Mouse (Mus musculus) stomach, embryonic 16.5 days (tissue): Measurements from ENCODE around the gene Ranbp3l. TPM values are rescaled to one million over a fixed set of nuclear protein-coding genes. Genes with fewer than 3 reads are reported as not detected.
A peak's percentile ranks its signal among the peaks of the same experiment; 100 is the strongest.

Experiments
- ATAC-seq: fragments of 200-750 bp; cut with Nextera tagmentation; 2 replicates; pipeline ENCODE4 v1.8.0; 2017; ENCODE audit warnings: moderate number of reproducible peaks, moderate TSS enrichment; ENCODE audit not compliant: insufficient read depth, low FRiP score
- H3K27ac ChIP-seq: fragments of 300-500 bp; sonication (generic); 2 replicates; pipeline ENCODE4 v1.5.1; 2014; ENCODE audit warnings: low read length
- H3K27me3 ChIP-seq: fragments of 300-500 bp; sonication (generic); 2 replicates; pipeline ENCODE4 v1.6.1; 2014; ENCODE audit warnings: low read length, control low read depth, mixed read lengths; ENCODE audit not compliant: control insufficient read depth, insufficient read depth
- H3K36me3 ChIP-seq: fragments of 300-500 bp; sonication (generic); 2 replicates; pipeline ENCODE4 v1.6.1; 2014; ENCODE audit warnings: low read length; ENCODE audit not compliant: control insufficient read depth, insufficient read depth
- H3K4me1 ChIP-seq: fragments of 300-500 bp; sonication (generic); 2 replicates; pipeline ENCODE4 v1.6.1; 2014; ENCODE audit warnings: low read length, control low read depth, mixed read lengths; ENCODE audit not compliant: control insufficient read depth, insufficient read depth
- H3K4me2 ChIP-seq: fragments of 300-500 bp; sonication (generic); 2 replicates; pipeline ENCODE4 v1.6.1; 2014; ENCODE audit warnings: low read depth, low read length, mixed read lengths
- H3K4me3 ChIP-seq: fragments of 300-500 bp; sonication (generic); replicated peaks from 2 replicates; pipeline ENCODE4 v1.5.1; 2014; ENCODE audit warnings: mild to moderate bottlenecking, low read length
- H3K9ac ChIP-seq: fragments of 300-500 bp; sonication (generic); 2 replicates; pipeline ENCODE4 v1.6.1; 2014; ENCODE audit warnings: low read length
- H3K9me3 ChIP-seq: fragments of 300-500 bp; sonication (generic); replicated peaks from 2 replicates; pipeline ENCODE4 v1.6.1; 2016; ENCODE audit warnings: low read length, control low read depth; ENCODE audit not compliant: control insufficient read depth
- WGBS: fragments of 180-500 bp; shearing (Covaris S2); extraction: QIAGEN DNeasy Blood & Tissue Kit; methylation state at CpG from one replicate; pipeline ENCODE4 v1.1.7; 2014; 5-methylcytosine and 5-hydroxymethylcytosine counted together
- polyA plus RNA-seq: library from polyadenylated mRNA; unstranded; fragments of >200 nt; fragmentation: Nextera tagmentation; extraction: Ambion mirVana; gene quantifications from 2 replicates; pipeline ENCODE4 v1.2.1, GENCODE M21; 2015

The Ranbp3l gene
- polyA plus RNA-seq, 1 experiment from 2014 or later: 0.75 TPM

DNA sequence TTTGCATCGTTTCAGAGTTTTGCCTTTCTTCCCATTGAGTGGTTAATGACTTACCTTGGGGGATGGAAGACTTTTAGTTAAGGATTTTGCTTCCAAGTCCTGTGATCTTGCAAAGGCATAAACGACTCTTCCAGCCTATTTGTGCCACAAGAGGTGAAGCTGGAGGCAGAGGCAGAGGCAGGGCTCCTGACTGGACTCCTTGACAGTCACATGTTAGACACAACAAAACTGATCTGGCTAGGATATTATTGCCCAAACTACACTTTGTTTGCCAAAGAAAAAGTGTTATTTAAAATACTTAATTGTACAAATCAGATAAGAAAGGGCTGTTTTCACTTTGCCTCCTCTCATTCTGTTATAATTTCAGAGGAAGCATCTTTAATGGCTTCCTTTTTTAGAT is 106.4 kb downstream of the Ranbp3l start:
- WGBS: 11% methylated on average over 2 of the region's 2 CpGs
- no peak overlapping the region for H3K9ac ChIP-seq
- H3K9me3 ChIP-seq: no peaks in the 10 kb centered on the region
- no peaks in the 10 kb centered on the region for H3K36me3 ChIP-seq
- H3K4me2 ChIP-seq: no peak overlapping the region; the same call in 1 of the 2 replicates
- ATAC-seq: no peak
- no peaks in the 10 kb centered on the region for H3K27me3 ChIP-seq
- H3K4me3 ChIP-seq: peak overlapping the region; percentile 92; the same call in 1 of the 2 replicates
- H3K4me1 ChIP-seq: peaks cover 46% of the 10 kb centered on the region
- no peak overlapping the region for H3K27ac ChIP-seq

DNA sequence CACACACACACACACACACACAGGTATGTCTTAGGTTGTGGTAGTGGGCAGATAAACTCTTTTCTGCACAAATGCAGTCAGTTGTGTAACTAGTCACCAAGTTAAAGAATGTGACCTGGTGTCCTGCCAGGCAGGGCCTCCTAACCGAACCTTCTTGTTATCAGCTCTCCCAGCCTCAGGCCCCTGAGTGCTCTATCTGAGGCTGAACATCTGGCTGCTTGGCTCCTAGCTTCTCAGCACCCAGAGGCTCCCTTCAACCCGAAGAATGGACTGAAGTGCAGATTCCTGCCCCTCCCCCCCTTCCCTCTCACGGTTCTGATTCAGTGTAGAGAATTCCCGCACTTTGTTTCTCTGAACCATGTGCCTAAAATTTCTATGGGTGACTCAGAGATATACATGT is 106.9 kb downstream of the Ranbp3l start:
- H3K27ac ChIP-seq: no peak overlapping the region; the same call in 1 of the 2 replicates
- WGBS: 9% methylated on average over 4 of the region's 4 CpGs
- H3K36me3 ChIP-seq: no peaks in the 10 kb centered on the region
- no peak for ATAC-seq
- H3K4me2 ChIP-seq: peak overlapping the region; percentile 0; the same call in 1 of the 2 replicates
- peak overlapping the region; percentile 35 for H3K9ac ChIP-seq
- H3K4me3 ChIP-seq: no peak overlapping the region
- no peaks in the 10 kb centered on the region for H3K9me3 ChIP-seq
- H3K4me1 ChIP-seq: peaks cover 51% of the 10 kb centered on the region
- no peaks in the 10 kb centered on the region for H3K27me3 ChIP-seq

DNA sequence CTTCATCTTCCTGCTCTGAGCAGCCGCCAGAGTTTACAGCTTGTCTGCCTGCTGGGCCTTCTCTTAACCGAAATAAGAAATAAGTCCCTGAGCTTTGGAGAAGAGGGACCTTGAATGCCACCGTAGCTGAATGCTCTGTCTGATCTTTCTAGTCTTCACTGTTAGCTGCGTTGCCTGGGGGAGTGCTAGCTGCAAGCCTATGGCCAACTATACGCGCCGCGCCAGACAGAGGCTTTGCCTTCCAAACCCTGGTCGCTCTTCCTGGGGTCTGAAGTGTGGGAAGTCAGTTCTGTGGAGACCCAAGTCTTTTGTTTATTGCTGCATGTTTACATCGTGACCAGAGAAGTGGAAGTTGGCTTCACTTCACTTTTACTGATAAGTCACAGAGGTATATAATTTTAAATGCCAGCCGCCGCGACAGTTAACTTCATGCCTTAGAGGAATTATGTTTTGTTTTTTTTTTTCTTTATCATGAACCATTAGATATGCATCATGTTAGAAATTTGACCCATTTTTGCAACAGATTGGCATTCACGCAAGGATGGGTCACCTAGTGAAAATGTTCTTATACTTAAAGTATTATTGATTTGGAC is 108.0 kb downstream of the Ranbp3l start:
- no peak overlapping the region for H3K4me3 ChIP-seq
- H3K9ac ChIP-seq: no peak overlapping the region; the same call in 1 of the 2 replicates
- no peaks in the 10 kb centered on the region for H3K27me3 ChIP-seq
- peaks cover 52% of the 10 kb centered on the region for H3K4me1 ChIP-seq
- no peaks in the 10 kb centered on the region for H3K36me3 ChIP-seq
- H3K27ac ChIP-seq: no peak overlapping the region
- no peaks in the 10 kb centered on the region for H3K9me3 ChIP-seq
- ATAC-seq: no peak
- 48% methylated on average over 14 of the region's 14 CpGs for WGBS
- 0 out of 2 replicates have a peak overlapping the region, but pooled peaks have one; percentile 0 for H3K4me2 ChIP-seq

DNA sequence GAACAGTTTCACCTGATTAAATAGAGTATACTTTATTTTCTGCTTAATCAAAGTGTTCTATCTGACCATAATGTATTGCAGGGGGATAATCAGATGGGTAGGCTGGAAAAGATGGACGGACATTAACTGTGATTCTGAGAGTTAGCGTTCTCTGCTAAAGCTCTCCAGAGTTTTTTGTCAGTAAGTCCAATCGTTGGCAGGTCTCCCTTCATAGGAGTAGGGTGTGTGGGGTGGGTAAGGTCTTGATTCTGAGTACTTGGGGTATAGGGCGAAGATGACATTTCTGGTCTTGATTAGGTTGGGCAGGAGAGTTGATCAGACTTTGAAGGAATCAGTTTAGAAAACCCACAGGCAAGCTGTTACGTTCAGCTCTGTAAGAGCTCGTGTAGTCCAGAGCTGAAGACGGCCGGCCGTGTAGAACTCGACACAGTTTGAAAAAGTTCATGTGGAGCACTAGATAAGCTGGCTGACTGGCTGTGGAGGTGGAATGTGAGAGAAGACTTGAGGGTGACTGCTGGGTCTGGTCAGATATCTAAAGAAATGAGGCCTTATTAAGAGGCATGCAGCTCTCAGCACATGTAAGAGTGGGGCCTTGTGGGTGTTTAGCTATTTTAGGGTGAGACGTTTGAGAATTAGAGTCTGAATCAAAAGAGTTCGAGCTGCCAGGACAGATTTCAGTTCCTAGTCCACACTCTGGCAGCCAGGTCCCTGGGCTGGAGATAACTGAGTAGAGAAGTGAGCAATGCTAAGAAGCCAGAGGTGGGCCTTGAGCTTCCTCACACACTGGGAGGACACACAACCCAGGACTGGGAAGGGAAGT is 110.9 kb downstream of the Ranbp3l start:
- Histone ChIP-seq H3K27me3 (no peaks in the 10 kb centered on the region), H3K9ac (no peak overlapping the region), H3K4me1 (peaks cover 42% of the 10 kb centered on the region), H3K36me3 (no peaks in the 10 kb centered on the region), H3K27ac (peak overlapping the region; percentile 14), H3K4me3 (no peak overlapping the region), H3K4me2 (no peak overlapping the region), H3K9me3 (no peaks in the 10 kb centered on the region)
- no peak for ATAC-seq
- 60% methylated on average over 12 of the region's 12 CpGs for WGBS

DNA sequence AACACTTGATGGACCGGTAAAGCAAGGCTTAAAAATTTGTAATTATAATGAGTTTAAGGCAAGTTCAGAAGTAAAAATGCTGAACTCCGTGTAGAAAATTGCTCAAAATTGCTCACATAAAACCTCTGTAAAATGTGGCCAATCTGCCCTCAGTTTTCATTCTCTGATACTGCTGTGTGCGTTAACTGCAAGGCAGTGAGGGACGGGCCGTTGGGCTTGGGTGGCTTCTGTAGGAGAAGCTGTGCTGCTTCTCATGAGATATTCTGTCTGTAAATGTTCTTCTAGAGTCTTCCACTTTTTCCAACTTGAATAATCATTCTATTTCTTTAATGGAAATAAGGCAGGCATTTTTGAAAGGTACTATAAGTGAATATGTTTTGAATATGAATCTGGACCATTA is 111.9 kb downstream of the Ranbp3l start:
- no peak for ATAC-seq
- Histone ChIP-seq H3K4me1 (peaks cover 34% of the 10 kb centered on the region), H3K9me3 (no peaks in the 10 kb centered on the region), H3K27ac (peak overlapping the region; percentile 40), H3K27me3 (no peaks in the 10 kb centered on the region), H3K4me3 (no peak overlapping the region), H3K4me2 (no peak overlapping the region), H3K36me3 (no peaks in the 10 kb centered on the region), H3K9ac (no peak overlapping the region)
- WGBS: 45% methylated on average over 5 of the region's 5 CpGs

DNA sequence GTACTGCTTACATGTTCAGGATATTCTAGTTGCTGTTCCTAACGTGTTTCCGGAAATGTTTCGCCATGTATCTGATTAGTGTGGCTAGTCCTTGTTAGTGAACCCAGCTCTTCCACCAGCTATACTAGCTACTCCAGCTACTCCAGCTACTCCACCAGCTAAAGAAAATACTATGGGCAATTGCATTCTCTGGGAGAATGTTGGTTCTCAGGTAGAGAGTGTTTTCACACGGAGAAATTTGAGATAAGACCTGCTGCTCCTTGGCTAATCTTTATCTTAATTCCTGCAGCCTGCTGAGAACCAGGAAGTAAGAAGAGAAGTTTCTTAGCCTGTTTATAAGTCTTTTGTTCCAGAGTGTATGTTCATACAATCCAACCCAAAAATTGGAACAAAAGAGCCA is 112.5 kb downstream of the Ranbp3l start:
- Histone ChIP-seq H3K36me3 (no peaks in the 10 kb centered on the region), H3K27ac (peak overlapping the region; percentile 9; the same call in 1 of the 2 replicates), H3K4me3 (no peak overlapping the region), H3K27me3 (no peaks in the 10 kb centered on the region), H3K9ac (no peak overlapping the region), H3K9me3 (no peaks in the 10 kb centered on the region), H3K4me1 (peaks cover 29% of the 10 kb centered on the region), H3K4me2 (no peak overlapping the region)
- ATAC-seq: 0 out of 2 replicates have a peak, but pooled peaks have one; percentile 24
- WGBS: 42% methylated on average over 4 of the region's 4 CpGs

DNA sequence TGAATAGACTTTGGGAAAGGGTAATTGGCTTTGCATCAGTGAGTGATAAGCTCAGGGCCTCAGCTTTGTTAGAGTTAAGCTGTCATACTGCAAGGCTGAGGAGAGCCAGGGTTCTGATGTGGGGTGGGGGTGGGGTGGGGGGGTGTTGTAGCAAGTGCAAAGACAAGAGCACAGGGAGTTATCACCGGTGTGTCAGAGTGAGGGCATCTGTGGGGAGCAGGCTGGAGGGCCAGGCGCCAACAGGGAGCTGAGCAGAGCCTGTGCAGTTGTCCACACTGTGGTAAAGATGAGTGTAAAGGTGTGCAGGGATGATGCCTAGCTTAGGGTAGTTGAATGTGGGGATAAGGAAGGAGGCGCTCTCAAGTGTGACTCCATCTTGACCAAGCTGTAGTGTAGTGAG is 113.5 kb downstream of the Ranbp3l start:
- no peak overlapping the region for H3K27ac ChIP-seq
- H3K9me3 ChIP-seq: no peaks in the 10 kb centered on the region
- no peak for ATAC-seq
- no peaks in the 10 kb centered on the region for H3K27me3 ChIP-seq
- 78% methylated on average over 3 of the region's 3 CpGs for WGBS
- H3K4me3 ChIP-seq: no peak overlapping the region
- no peak overlapping the region for H3K9ac ChIP-seq
- peaks cover 18% of the 10 kb centered on the region for H3K4me1 ChIP-seq
- H3K36me3 ChIP-seq: no peaks in the 10 kb centered on the region
- H3K4me2 ChIP-seq: no peak overlapping the region

DNA sequence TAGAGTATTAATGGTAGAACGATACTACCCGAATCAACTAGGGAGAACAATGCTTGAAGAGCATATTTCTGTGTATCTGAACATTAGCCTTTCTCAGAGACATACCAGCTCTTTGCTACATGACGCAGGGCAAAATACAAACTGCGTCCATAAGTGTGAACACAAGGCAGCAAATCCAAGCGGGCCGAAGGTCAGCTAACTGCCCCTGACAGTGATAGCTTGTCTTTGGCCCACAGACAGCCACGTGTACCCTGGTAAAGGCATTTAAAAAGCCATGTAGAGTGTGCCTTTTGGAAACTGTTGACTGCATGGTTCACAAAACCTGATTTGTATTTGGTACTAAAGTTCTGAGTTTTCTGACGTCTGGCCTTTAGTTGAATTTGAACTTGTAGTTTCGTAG is 115.0 kb downstream of the Ranbp3l start:
- Histone ChIP-seq H3K9ac (no peak overlapping the region), H3K27me3 (no peaks in the 10 kb centered on the region), H3K36me3 (no peaks in the 10 kb centered on the region), H3K4me2 (no peak overlapping the region), H3K4me3 (no peak overlapping the region), H3K27ac (no peak overlapping the region), H3K4me1 (peaks cover 14% of the 10 kb centered on the region), H3K9me3 (no peaks in the 10 kb centered on the region)
- no peak for ATAC-seq
- WGBS: 79% methylated on average over 9 of the region's 9 CpGs

DNA sequence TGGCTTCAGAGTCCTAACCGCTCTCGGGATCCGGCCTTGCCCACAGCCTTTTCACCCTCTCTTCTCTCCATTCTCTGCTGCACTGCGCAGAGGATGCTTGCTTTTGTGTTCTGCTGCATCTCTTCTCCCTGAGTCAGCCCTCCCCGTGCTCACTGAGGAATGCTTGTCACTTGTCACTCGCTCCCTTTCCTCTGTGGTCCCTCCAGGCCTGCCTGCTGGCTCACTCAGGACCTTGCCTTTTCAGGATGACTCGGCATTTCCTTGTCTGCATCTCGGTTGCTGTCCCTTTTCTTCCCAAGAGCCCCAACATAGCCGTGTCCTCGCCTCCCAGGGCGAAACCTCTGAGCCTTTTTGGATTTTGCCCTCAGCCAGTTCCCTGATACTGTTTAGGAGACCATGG is 119.1 kb downstream of the Ranbp3l start:
- WGBS: 75% methylated on average over 11 of the region's 11 CpGs
- ATAC-seq: no peak
- H3K4me1 ChIP-seq: peaks cover 4% of the 10 kb centered on the region; the same call in 1 of the 2 replicates

More for the DNA sequence above, 119.1 kb downstream of the Ranbp3l start:
- Histone ChIP-seq H3K36me3 (no peaks in the 10 kb centered on the region), H3K27ac (no peak overlapping the region), H3K4me2 (no peak overlapping the region), H3K9ac (no peak overlapping the region), H3K27me3 (no peaks in the 10 kb centered on the region), H3K9me3 (no peaks in the 10 kb centered on the region), H3K4me3 (no peak overlapping the region)
